Mouse (Mus musculus): ENCODE measurements at regions not wholly inside any gene's neighbourhood (a gene's known extent, or its start where the extent isn't known, plus 50 kb on each side); places are given as distances from the start of the nearest gene placed in this dataset.

- no peak overlapping the region for H3K4me3 ChIP-seq (replicated peaks; ENCODE audit: low read length)
- H3K4me2 ChIP-seq (ENCODE audit: low read length) = no peak overlapping the region
- no peaks in the 10 kb centered on the region for H3K27me3 ChIP-seq (replicated peaks; ENCODE audit: control insufficient read depth, insufficient read depth, low read length)
- H3K9ac ChIP-seq (replicated peaks; ENCODE audit: low read depth, low read length) = no peak overlapping the region
- no peaks in the 10 kb centered on the region for H3K4me1 ChIP-seq (replicated peaks; ENCODE audit: control insufficient read depth, insufficient read depth, low read length)
- ATAC-seq = peak; percentile 57
- H3K9me3 ChIP-seq (ENCODE audit: control insufficient read depth, low read length) = no peaks in the 10 kb centered on the region
- 23% methylated on average over 4 of the region's 4 CpGs for WGBS
- no peaks in the 10 kb centered on the region for H3K36me3 ChIP-seq (ENCODE audit: control insufficient read depth, insufficient read depth)
- no peak overlapping the region for H3K27ac ChIP-seq (ENCODE audit: low read length)
These were observed 824.6 kb downstream of the Basp1 start for GRCm38 (mm10) chr15:24588943-24589342.

DNA sequence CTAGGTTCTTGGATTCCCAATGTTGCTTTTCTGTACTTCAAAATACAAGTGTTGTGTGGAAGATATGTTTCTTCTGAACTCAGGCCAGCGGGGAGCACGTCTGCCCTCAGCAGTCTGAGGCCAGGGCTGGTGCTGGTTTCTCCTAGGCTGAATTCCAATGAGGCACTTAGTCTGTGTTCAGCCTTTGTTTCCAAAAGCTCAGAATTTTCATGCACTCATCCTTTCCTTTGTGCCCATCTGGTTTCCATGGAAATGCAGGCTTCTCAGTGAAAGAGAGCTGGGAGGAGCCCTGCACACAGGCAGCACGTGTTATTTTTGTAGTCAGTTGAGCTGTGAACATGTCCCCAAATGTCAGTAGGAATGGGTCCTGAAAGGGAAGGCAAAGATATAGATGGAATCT lies 846.6 kb downstream of the Basp1 start:
- WGBS = 10% methylated on average over 3 of the region's 3 CpGs
- no peak overlapping the region for H3K4me2 ChIP-seq (ENCODE audit: low read length)
- H3K4me1 ChIP-seq (replicated peaks; ENCODE audit: control insufficient read depth, insufficient read depth, low read length) = peaks cover 4% of the 10 kb centered on the region
- peak overlapping the region; percentile 74 for H3K27ac ChIP-seq (ENCODE audit: low read length)
- no peaks in the 10 kb centered on the region for H3K36me3 ChIP-seq (ENCODE audit: control insufficient read depth, insufficient read depth)
- no peaks in the 10 kb centered on the region for H3K9me3 ChIP-seq (ENCODE audit: control insufficient read depth, low read length)
- no peak overlapping the region for H3K9ac ChIP-seq (replicated peaks; ENCODE audit: low read depth, low read length)
- H3K4me3 ChIP-seq (replicated peaks; ENCODE audit: low read length) = no peak overlapping the region
- ATAC-seq = peak; percentile 97
- no peaks in the 10 kb centered on the region for H3K27me3 ChIP-seq (replicated peaks; ENCODE audit: control insufficient read depth, insufficient read depth, low read length)

DNA sequence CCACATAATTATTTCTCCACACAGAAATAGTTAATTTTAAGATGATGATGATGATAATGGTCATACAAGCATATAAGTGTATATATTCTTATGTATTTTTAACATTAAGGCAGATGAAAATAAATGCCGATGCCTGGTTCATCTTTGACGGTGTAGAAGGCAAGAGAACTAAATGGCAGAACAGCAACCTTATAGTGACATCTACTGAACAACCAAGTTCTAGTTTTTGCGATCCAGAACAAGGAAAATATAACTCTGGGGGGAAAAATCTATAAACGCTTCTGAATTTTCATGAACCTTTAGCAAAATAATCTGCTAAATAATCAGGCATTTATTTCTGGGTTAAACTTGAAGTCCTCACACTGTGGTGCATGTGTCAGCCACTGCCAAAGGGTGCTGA lies 856.8 kb downstream of the Basp1 start:
- no peaks in the 10 kb centered on the region for H3K36me3 ChIP-seq (ENCODE audit: control insufficient read depth, insufficient read depth)
- H3K4me2 ChIP-seq (ENCODE audit: low read length) = no peak overlapping the region
- no peak overlapping the region for H3K27ac ChIP-seq (ENCODE audit: low read length)
- H3K27me3 ChIP-seq (replicated peaks; ENCODE audit: control insufficient read depth, insufficient read depth, low read length) = no peaks in the 10 kb centered on the region
- H3K9me3 ChIP-seq (ENCODE audit: control insufficient read depth, low read length) = no peaks in the 10 kb centered on the region
- H3K4me3 ChIP-seq (replicated peaks; ENCODE audit: low read length) = no peak overlapping the region
- WGBS = 94% methylated on average over 4 of the region's 4 CpGs
- H3K9ac ChIP-seq (replicated peaks; ENCODE audit: low read depth, low read length) = no peak overlapping the region
- ATAC-seq = no peak
- H3K4me1 ChIP-seq (replicated peaks; ENCODE audit: control insufficient read depth, insufficient read depth, low read length) = no peaks in the 10 kb centered on the region

DNA sequence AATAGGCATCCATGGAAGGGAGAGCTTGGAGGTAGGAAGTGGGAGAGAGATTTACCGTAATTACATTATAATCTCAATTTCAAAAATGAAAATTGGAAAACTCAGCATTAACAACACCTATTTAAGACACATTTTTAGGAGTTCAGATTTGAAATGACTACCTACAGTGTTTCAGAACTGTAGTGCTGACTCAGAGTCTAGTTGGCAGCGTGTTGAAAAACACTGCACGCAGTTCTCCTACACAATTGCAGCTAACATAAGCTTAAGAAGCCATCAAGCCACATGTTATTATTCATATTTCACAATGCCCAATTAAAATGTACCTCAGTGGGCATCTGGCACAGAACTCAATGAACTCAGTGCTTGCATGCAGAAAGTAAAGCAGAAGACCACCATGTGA lies 863.5 kb downstream of the Basp1 start:
- no peak for ATAC-seq
- H3K4me1 ChIP-seq (replicated peaks; ENCODE audit: control insufficient read depth, insufficient read depth, low read length) = no peaks in the 10 kb centered on the region

DNA sequence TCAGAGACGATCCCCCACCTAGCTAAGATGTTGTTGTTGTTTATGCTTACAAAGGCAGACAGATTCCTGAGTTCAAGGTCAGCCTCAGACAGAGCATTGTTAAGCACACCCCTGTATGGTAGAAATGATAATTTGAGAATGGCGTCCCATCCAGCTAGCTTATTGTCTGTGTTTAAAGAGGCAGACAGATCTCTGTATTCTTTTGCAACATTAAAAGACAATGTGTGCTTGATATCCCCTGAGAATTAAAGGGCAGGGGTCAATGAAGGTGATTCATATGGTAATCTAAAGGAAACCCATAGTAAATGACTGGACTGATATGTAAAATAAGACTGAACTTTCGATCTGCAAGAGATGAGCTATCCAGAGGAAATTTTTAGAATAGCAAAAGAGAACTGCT lies 883.5 kb downstream of the Basp1 start:
- Histone ChIP-seq H3K27ac (ENCODE audit: low read length) (no peak overlapping the region), H3K27me3 (replicated peaks; ENCODE audit: control insufficient read depth, insufficient read depth, low read length) (no peaks in the 10 kb centered on the region), H3K36me3 (ENCODE audit: control insufficient read depth, insufficient read depth) (no peaks in the 10 kb centered on the region), H3K9ac (replicated peaks; ENCODE audit: low read depth, low read length) (no peak overlapping the region), H3K4me2 (ENCODE audit: low read length) (no peak overlapping the region), H3K4me3 (replicated peaks; ENCODE audit: low read length) (no peak overlapping the region), H3K9me3 (ENCODE audit: control insufficient read depth, low read length) (no peaks in the 10 kb centered on the region), H3K4me1 (replicated peaks; ENCODE audit: control insufficient read depth, insufficient read depth, low read length) (no peaks in the 10 kb centered on the region)
- WGBS = 76% methylated on average over 3 of the region's 3 CpGs
- ATAC-seq = no peak

More for the DNA sequence above, 863.5 kb downstream of the Basp1 start:
- Histone ChIP-seq H3K4me2 (ENCODE audit: low read length) (no peak overlapping the region), H3K9ac (replicated peaks; ENCODE audit: low read depth, low read length) (no peak overlapping the region), H3K4me3 (replicated peaks; ENCODE audit: low read length) (no peak overlapping the region), H3K27me3 (replicated peaks; ENCODE audit: control insufficient read depth, insufficient read depth, low read length) (no peaks in the 10 kb centered on the region), H3K27ac (ENCODE audit: low read length) (no peak overlapping the region), H3K9me3 (ENCODE audit: control insufficient read depth, low read length) (no peaks in the 10 kb centered on the region), H3K36me3 (ENCODE audit: control insufficient read depth, insufficient read depth) (no peaks in the 10 kb centered on the region)
- 94% methylated on average over 3 of the region's 3 CpGs for WGBS

- no peaks in the 10 kb centered on the region for H3K4me1 ChIP-seq (replicated peaks; ENCODE audit: control insufficient read depth, insufficient read depth, low read length)
- no peak overlapping the region for H3K27ac ChIP-seq (ENCODE audit: low read length)
- H3K27me3 ChIP-seq (replicated peaks; ENCODE audit: control insufficient read depth, insufficient read depth, low read length) = no peaks in the 10 kb centered on the region
- 76% methylated on average over 5 of the region's 5 CpGs for WGBS
- H3K9ac ChIP-seq (replicated peaks; ENCODE audit: low read depth, low read length) = no peak overlapping the region
- no peaks in the 10 kb centered on the region for H3K36me3 ChIP-seq (ENCODE audit: control insufficient read depth, insufficient read depth)
- no peak overlapping the region for H3K4me2 ChIP-seq (ENCODE audit: low read length)
- no peak overlapping the region for H3K4me3 ChIP-seq (replicated peaks; ENCODE audit: low read length)
- no peaks in the 10 kb centered on the region for H3K9me3 ChIP-seq (ENCODE audit: control insufficient read depth, low read length)
- no peak for ATAC-seq
These were observed 886.2 kb downstream of the Basp1 start for GRCm38 (mm10) chr15:24527379-24527778.

DNA sequence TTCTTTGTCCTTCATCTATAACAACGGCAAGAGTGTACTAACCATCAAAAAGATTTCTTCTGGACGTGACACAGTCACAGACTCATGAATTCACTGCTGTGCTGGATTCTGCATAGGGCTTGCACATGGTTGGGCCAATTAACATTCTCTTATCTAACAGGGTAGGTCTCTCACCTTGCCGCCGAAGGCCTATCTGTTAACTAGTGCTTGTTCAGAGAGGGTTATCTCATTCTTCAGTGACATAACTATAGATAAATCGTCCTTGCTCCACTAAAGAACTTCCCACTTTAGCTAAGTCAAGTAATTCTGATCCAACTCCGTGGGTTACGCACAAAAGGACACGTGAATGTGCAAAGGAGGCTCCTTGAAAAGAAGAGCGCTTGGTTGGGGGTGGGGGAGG lies 899.6 kb downstream of the Basp1 start:
- no peaks in the 10 kb centered on the region for H3K9me3 ChIP-seq (ENCODE audit: control insufficient read depth, low read length)
- H3K27me3 ChIP-seq (replicated peaks; ENCODE audit: control insufficient read depth, insufficient read depth, low read length) = no peaks in the 10 kb centered on the region
- no peak overlapping the region for H3K4me2 ChIP-seq (ENCODE audit: low read length)
- H3K4me3 ChIP-seq (replicated peaks; ENCODE audit: low read length) = no peak overlapping the region
- no peak overlapping the region for H3K9ac ChIP-seq (replicated peaks; ENCODE audit: low read depth, low read length)
- 89% methylated on average over 9 of the region's 9 CpGs for WGBS
- H3K36me3 ChIP-seq (ENCODE audit: control insufficient read depth, insufficient read depth) = no peaks in the 10 kb centered on the region
- no peaks in the 10 kb centered on the region for H3K4me1 ChIP-seq (replicated peaks; ENCODE audit: control insufficient read depth, insufficient read depth, low read length)
- no peak overlapping the region for H3K27ac ChIP-seq (ENCODE audit: low read length)
- no peak for ATAC-seq

DNA sequence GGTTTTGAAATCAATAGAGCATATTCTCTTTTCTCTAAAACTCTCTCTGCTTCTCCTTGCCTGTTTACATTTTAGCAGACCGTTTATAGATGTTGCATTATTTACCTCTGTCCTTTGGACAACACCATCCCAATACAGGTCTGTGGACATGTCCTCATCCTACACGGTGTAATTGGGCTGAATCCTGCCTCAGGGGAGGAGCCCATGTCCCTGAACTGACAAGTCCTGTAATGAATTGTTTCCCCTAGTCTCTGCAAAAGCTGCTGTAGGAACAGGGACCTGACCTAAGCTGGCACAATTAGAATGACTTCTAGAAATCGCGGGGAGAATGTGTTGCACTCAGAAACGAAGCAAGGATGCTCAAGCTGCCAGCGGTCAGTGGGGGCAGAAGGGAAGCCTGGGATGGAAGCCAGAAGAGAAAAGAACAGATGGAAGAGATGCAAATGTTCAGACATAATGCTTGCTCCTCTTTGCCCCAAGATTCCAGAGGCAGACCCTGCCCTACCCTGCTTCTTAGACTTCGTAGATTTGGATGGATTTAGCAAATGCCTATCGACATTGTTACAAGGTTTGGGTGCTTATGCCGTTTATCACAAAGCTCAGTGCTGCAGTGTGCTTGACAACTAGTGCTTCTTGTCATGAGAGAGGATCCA lies 911.5 kb downstream of the Basp1 start:
- H3K9ac ChIP-seq (replicated peaks; ENCODE audit: low read depth, low read length) = no peak overlapping the region
- no peak overlapping the region for H3K27ac ChIP-seq (ENCODE audit: low read length)
- no peaks in the 10 kb centered on the region for H3K27me3 ChIP-seq (replicated peaks; ENCODE audit: control insufficient read depth, insufficient read depth, low read length)
- 0 out of 2 replicates have a peak, but pooled peaks cover 3% of the 10 kb centered on the region for H3K4me1 ChIP-seq (replicated peaks; ENCODE audit: control insufficient read depth, insufficient read depth, low read length)
- H3K36me3 ChIP-seq (ENCODE audit: control insufficient read depth, insufficient read depth) = no peaks in the 10 kb centered on the region
- no peak overlapping the region for H3K4me3 ChIP-seq (replicated peaks; ENCODE audit: low read length)
- ATAC-seq = peak; percentile 45
- WGBS = 62% methylated on average over 9 of the region's 9 CpGs
- no peaks in the 10 kb centered on the region for H3K9me3 ChIP-seq (ENCODE audit: control insufficient read depth, low read length)
- H3K4me2 ChIP-seq (ENCODE audit: low read length) = no peak overlapping the region

DNA sequence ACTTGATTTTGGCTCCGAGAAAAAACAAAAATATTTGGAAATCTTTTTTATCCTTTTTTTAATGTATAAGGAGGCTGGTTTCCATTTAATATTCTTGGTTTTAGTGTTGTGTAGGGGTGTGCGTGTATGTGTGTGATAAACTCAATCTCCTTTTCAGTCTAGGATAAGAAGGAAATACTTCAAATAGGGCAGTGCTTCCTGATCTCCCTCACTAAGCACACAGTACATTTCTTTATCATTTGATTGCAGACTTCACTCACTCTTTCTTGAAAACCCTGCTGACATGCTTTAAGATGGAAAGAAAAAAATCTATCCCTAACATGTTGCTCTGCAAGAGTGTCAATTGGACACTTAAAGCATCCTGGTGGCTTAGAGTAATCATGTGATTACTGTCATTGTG lies 927.3 kb downstream of the Basp1 start:
- WGBS = 88% methylated on average over 2 of the region's 2 CpGs

DNA sequence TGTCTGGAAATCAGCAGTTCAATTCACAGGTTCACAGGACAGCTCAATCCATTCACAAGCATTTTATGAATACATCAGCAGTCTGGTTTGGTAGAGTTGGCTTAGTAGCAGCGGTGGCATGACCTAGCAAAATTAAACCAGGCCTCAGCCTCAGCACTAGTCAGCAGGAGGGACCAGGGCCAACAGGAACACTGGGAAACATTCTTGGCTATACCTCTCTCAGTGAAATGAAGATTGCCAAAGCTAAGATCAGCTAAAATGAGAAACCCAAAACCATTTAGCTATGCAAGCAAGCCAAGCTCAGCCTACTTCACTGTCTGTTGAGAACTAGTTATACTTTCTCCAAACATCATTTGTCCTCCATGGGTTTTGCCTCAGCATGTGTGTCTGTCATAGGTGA lies 945.3 kb downstream of the Basp1 start:
- Histone ChIP-seq H3K4me3 (replicated peaks; ENCODE audit: low read length) (no peak overlapping the region), H3K27me3 (replicated peaks; ENCODE audit: control insufficient read depth, insufficient read depth, low read length) (no peaks in the 10 kb centered on the region), H3K9ac (replicated peaks; ENCODE audit: low read depth, low read length) (no peak overlapping the region), H3K27ac (ENCODE audit: low read length) (no peak overlapping the region), H3K4me1 (replicated peaks; ENCODE audit: control insufficient read depth, insufficient read depth, low read length) (no peaks in the 10 kb centered on the region), H3K36me3 (ENCODE audit: control insufficient read depth, insufficient read depth) (no peaks in the 10 kb centered on the region), H3K4me2 (ENCODE audit: low read length) (no peak overlapping the region), H3K9me3 (ENCODE audit: control insufficient read depth, low read length) (no peaks in the 10 kb centered on the region)
- WGBS = 91% methylated on average over 1 of the region's 1 CpGs
- no peak for ATAC-seq

More for the DNA sequence above, 927.3 kb downstream of the Basp1 start:
- Histone ChIP-seq H3K9me3 (ENCODE audit: control insufficient read depth, low read length) (no peaks in the 10 kb centered on the region), H3K27ac (ENCODE audit: low read length) (no peak overlapping the region), H3K4me2 (ENCODE audit: low read length) (no peak overlapping the region), H3K27me3 (replicated peaks; ENCODE audit: control insufficient read depth, insufficient read depth, low read length) (no peaks in the 10 kb centered on the region), H3K4me3 (replicated peaks; ENCODE audit: low read length) (no peak overlapping the region), H3K36me3 (ENCODE audit: control insufficient read depth, insufficient read depth) (no peaks in the 10 kb centered on the region), H3K9ac (replicated peaks; ENCODE audit: low read depth, low read length) (no peak overlapping the region), H3K4me1 (replicated peaks; ENCODE audit: control insufficient read depth, insufficient read depth, low read length) (no peaks in the 10 kb centered on the region)
- no peak for ATAC-seq

Measured in forebrain, embryonic 16.5 days (tissue).